Mouse (Mus musculus): ENCODE results near the gene Nkd1. TPM values are rescaled to one million over a fixed set of nuclear protein-coding genes. Genes with fewer than 3 reads are reported as not detected.

The Nkd1 gene
- polyA plus RNA-seq, 1 experiment from 2014 or later: 14.6 TPM

- H3K9me3 ChIP-seq (replicated peaks): no peaks in the 10 kb centered on the region
- peak overlapping the region; percentile 46; the same call in 1 of the 2 replicates for H3K27ac ChIP-seq
- H3K4me1 ChIP-seq (replicated peaks): peaks cover 57% of the 10 kb centered on the region
- no peaks in the 10 kb centered on the region for H3K27me3 ChIP-seq
- ATAC-seq (replicated peaks; ENCODE audit: insufficient number of reproducible peaks, insufficient read depth, low FRiP score, low read depth): no peak
- H3K36me3 ChIP-seq: no peaks in the 10 kb centered on the region
- no peak overlapping the region for H3K4me3 ChIP-seq
- H3K9ac ChIP-seq: no peak overlapping the region
- 51% methylated on average over 7 of the region's 7 CpGs for WGBS
- no peak overlapping the region for H3K4me2 ChIP-seq
These were observed 58.1 kb downstream of the Nkd1 start for GRCm38 (mm10) chr8:88579246-88579645.

DNA sequence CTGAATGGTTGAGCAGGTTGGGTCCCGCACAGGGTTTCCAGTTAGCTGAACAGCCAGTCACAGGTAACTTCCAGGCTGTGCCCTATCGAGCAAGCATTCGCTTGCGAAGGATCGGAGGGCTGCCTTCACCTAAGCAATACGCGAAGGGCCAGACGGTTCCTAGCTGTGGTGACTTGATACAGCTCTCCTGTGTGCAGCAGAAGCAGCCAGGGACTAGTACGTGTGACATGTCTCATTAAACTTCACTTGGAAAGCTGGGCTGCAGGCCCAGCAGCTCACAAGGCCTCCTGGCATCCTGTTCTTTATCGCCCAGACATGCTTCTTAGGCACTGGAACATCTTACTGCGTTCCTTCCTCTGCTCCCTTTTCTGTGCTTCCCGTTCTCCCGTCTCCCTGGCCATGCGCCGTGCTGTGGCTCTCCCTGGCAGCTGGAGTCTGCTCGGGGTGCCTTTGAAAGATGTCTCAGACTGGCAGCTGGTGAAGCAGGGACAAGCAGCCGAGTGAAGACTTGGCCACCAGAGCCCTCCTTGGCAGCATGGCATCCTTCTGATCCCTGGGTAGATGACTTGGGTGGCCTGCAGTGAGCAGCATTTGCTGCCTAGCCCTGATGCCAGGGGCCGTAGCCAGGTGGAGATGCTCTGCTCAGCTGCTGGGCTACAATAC lies 58.6 kb downstream of the Nkd1 start:
- H3K9ac ChIP-seq: no peak overlapping the region
- H3K4me3 ChIP-seq: no peak overlapping the region
- H3K9me3 ChIP-seq (replicated peaks): no peaks in the 10 kb centered on the region
- no peak overlapping the region for H3K4me2 ChIP-seq
- H3K27me3 ChIP-seq: no peaks in the 10 kb centered on the region
- ATAC-seq (replicated peaks; ENCODE audit: insufficient number of reproducible peaks, insufficient read depth, low FRiP score, low read depth): no peak
- WGBS: 65% methylated on average over 18 of the region's 18 CpGs
- H3K36me3 ChIP-seq: no peaks in the 10 kb centered on the region
- H3K27ac ChIP-seq: peak overlapping the region; percentile 46
- peaks cover 54% of the 10 kb centered on the region for H3K4me1 ChIP-seq (replicated peaks)

DNA sequence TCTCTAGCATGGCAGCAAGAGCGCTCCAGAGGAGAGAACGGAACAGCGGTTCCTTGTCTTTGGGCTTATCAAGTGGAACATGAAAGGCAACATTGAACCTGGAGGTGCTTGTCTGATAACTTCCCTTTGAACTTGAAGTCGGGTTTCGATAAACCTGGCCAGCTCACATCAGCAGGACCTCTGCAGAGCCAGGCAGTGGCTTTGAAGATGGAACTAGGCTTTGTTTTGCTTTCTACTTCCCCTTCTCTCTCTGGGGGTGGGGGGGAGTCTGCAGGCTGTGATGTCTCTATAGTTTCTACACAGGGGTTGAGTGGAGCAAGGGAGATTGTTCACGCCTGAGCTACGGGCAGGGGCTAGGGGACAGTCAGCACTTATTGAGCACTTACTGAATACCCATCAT lies 59.6 kb downstream of the Nkd1 start:
- Histone ChIP-seq H3K9me3 (replicated peaks) (no peaks in the 10 kb centered on the region), H3K36me3 (no peaks in the 10 kb centered on the region), H3K4me2 (no peak overlapping the region), H3K4me1 (replicated peaks) (peaks cover 44% of the 10 kb centered on the region), H3K4me3 (no peak overlapping the region), H3K27ac (no peak overlapping the region), H3K9ac (no peak overlapping the region), H3K27me3 (no peaks in the 10 kb centered on the region)
- no peak for ATAC-seq (replicated peaks; ENCODE audit: insufficient number of reproducible peaks, insufficient read depth, low FRiP score, low read depth)
- 55% methylated on average over 7 of the region's 7 CpGs for WGBS

- Histone ChIP-seq H3K27me3 (no peaks in the 10 kb centered on the region), H3K27ac (no peak overlapping the region), H3K9ac (no peak overlapping the region), H3K4me1 (replicated peaks) (peaks cover 18% of the 10 kb centered on the region), H3K9me3 (replicated peaks) (no peaks in the 10 kb centered on the region), H3K4me2 (no peak overlapping the region), H3K4me3 (no peak overlapping the region), H3K36me3 (no peaks in the 10 kb centered on the region)
- no peak for ATAC-seq (replicated peaks; ENCODE audit: insufficient number of reproducible peaks, insufficient read depth, low FRiP score, low read depth)
- WGBS: 73% methylated on average over 3 of the region's 3 CpGs
These were observed 62.7 kb downstream of the Nkd1 start for GRCm38 (mm10) chr8:88583863-88584262.

DNA sequence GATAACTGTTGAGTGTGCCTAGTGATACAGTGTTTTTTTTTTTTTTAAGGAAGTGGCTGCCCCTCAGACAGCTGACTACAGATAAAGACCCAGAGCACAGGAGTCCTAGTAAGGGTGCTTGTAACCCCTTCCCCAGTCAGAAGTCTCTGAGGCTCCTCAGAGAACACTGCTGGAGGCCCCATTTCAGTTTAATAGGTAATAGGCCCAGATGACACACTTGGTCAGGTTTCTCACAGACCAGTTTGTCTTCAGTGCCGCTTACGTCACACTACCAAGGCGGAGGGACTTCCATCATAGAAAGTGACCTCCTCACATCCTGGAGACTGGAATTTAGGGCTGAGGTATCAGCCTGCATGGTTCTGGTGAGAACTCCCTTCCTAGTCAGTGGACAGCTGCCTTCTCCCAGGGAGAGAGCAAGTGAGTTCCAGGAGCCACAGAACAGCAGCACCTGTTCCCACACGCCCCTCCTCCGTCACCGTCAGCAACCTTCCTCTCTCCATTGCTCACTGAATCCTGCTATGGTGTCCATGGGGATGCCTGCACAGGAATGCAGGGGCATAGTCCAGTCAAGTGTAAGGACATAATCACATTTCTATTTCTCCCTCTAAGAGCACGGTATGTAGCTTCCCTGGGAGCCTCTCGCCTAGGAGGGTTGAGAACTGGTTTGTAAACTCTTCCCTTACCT lies 67.2 kb downstream of the Nkd1 start:
- H3K4me2 ChIP-seq: no peak overlapping the region
- no peaks in the 10 kb centered on the region for H3K36me3 ChIP-seq
- no peak for ATAC-seq (replicated peaks; ENCODE audit: insufficient number of reproducible peaks, insufficient read depth, low FRiP score, low read depth)
- H3K27ac ChIP-seq: no peak overlapping the region
- WGBS: 82% methylated on average over 8 of the region's 8 CpGs
- H3K4me1 ChIP-seq (replicated peaks): peaks cover 17% of the 10 kb centered on the region; the same call in 1 of the 2 replicates
- no peak overlapping the region for H3K4me3 ChIP-seq
- no peaks in the 10 kb centered on the region for H3K9me3 ChIP-seq (replicated peaks)
- H3K9ac ChIP-seq: no peak overlapping the region
- H3K27me3 ChIP-seq: no peaks in the 10 kb centered on the region

DNA sequence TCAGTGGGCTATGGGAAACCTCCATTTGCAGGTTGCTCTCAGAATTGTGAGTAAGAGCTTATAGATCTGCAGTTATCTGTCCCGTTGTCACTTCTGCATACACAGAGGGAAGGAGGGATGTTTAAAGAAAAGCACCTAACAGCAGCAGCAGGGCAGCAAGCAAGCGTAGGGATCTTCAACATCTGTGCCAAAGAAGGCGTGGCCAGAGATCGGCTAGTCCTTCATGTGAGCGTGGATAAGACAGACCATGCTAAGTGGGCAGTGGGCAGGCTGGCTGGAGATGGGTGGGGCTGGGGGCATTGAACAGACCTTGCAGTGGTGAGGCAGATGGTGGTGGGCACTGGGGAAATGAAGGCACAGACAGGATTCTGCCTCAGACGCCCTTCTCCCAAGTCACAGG lies 69.1 kb downstream of the Nkd1 start:
- no peak overlapping the region for H3K4me3 ChIP-seq
- H3K27ac ChIP-seq: no peak overlapping the region
- H3K4me2 ChIP-seq: no peak overlapping the region
- H3K9ac ChIP-seq: no peak overlapping the region
- no peaks in the 10 kb centered on the region for H3K9me3 ChIP-seq (replicated peaks)
- 51% methylated on average over 6 of the region's 6 CpGs for WGBS
- no peak for ATAC-seq (replicated peaks; ENCODE audit: insufficient number of reproducible peaks, insufficient read depth, low FRiP score, low read depth)
- H3K36me3 ChIP-seq: no peaks in the 10 kb centered on the region
- peaks cover 16% of the 10 kb centered on the region for H3K4me1 ChIP-seq (replicated peaks)
- no peaks in the 10 kb centered on the region for H3K27me3 ChIP-seq

GRCm38 (mm10) chr8:88593947-88594346 lies 72.8 kb downstream of the Nkd1 start:
- H3K9ac ChIP-seq: no peak overlapping the region
- H3K4me1 ChIP-seq (replicated peaks): peaks cover 16% of the 10 kb centered on the region
- WGBS: 100% methylated on average over 1 of the region's 1 CpGs
- no peak for ATAC-seq (replicated peaks; ENCODE audit: insufficient number of reproducible peaks, insufficient read depth, low FRiP score, low read depth)
- no peak overlapping the region for H3K4me3 ChIP-seq
- no peak overlapping the region for H3K4me2 ChIP-seq
- H3K9me3 ChIP-seq (replicated peaks): no peaks in the 10 kb centered on the region
- H3K36me3 ChIP-seq: no peaks in the 10 kb centered on the region
- H3K27ac ChIP-seq: no peak overlapping the region
- no peaks in the 10 kb centered on the region for H3K27me3 ChIP-seq

DNA sequence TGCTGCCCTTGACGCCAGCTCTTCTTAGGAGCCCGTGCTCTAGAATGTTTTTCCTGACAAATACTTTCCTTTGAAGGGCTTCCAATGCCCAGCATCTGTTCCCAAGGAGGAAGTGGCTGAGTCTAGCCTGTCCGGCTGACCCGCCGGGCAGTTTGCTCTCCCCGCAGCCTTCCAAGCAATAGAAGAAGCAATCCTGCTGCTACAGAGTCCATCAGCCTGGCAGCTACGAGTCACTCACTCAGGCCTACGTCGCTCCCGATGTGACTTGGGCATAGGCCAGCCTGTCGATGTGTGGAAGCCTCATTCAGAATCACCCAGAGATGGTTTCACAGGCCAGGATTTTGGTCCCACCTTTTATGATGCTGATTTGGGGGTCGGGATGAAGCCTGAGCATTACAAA lies 74.9 kb downstream of the Nkd1 start:
- H3K27ac ChIP-seq: no peak overlapping the region
- no peaks in the 10 kb centered on the region for H3K27me3 ChIP-seq
- ATAC-seq (replicated peaks; ENCODE audit: insufficient number of reproducible peaks, insufficient read depth, low FRiP score, low read depth): no peak
- peaks cover 8% of the 10 kb centered on the region for H3K4me1 ChIP-seq (replicated peaks)
- H3K9me3 ChIP-seq (replicated peaks): no peaks in the 10 kb centered on the region
- H3K36me3 ChIP-seq: no peaks in the 10 kb centered on the region
- no peak overlapping the region for H3K4me2 ChIP-seq
- WGBS: 76% methylated on average over 12 of the region's 12 CpGs
- no peak overlapping the region for H3K4me3 ChIP-seq
- H3K9ac ChIP-seq: no peak overlapping the region

DNA sequence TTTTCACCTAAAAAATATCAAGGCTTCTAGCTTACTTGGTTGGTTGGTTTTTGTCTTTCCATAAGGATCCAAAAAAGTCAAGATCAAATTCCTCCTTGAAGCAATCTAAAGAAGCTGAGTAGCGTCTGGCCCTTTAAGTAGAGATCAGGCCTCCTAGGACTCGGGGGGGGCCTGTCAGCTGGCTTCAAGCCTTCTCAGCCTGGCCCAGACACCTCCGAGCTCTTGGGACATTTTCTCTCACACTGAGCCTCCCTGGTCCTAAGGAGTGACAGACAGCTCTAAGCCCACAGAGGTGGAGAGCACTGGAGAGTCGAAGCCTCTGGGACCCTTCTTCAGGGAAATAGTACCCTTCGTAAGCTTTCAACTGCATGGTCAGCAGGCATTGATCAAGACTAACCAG lies 77.4 kb downstream of the Nkd1 start:
- whole genome bisulfite sequencing: 54% methylated on average over 5 of the region's 5 CpGs
- Histone ChIP-seq H3K9ac (no peak overlapping the region), H3K9me3 (replicated peaks) (0 out of 2 replicates have a peak, but pooled peaks cover 3% of the 10 kb centered on the region), H3K4me2 (no peak overlapping the region), H3K4me3 (no peak overlapping the region), H3K27me3 (no peaks in the 10 kb centered on the region), H3K36me3 (no peaks in the 10 kb centered on the region), H3K27ac (no peak overlapping the region), H3K4me1 (replicated peaks) (peaks cover 3% of the 10 kb centered on the region)
- ATAC-seq (replicated peaks; ENCODE audit: insufficient number of reproducible peaks, insufficient read depth, low FRiP score, low read depth): no peak

DNA sequence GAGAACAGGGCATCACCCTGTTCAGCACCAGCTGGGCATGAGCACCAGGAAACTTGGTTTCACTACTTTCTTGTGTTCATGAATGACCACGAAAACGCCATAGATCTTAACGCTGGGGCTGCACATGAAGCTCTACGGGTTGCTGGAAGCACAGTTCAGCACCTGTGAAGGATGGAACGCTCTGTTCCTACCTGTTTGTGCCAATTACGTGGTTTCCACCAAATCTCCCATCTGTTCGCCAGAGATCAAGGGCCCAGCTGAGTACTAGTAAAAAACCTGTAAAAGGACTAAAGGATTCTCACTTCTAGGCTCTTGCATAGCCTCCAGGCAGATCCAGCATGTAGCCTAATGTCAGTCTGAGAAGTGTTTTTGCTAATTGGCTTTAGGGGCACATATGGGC lies 78.3 kb downstream of the Nkd1 start:
- H3K4me2 ChIP-seq: no peak overlapping the region
- no peak overlapping the region for H3K9ac ChIP-seq
- 84% methylated on average over 7 of the region's 7 CpGs for WGBS
- ATAC-seq (replicated peaks; ENCODE audit: insufficient number of reproducible peaks, insufficient read depth, low FRiP score, low read depth): no peak
- no peaks in the 10 kb centered on the region for H3K27me3 ChIP-seq
- H3K36me3 ChIP-seq: no peaks in the 10 kb centered on the region
- H3K27ac ChIP-seq: no peak overlapping the region
- 0 out of 2 replicates have a peak, but pooled peaks cover 3% of the 10 kb centered on the region for H3K9me3 ChIP-seq (replicated peaks)
- peaks cover 7% of the 10 kb centered on the region for H3K4me1 ChIP-seq (replicated peaks)
- no peak overlapping the region for H3K4me3 ChIP-seq

DNA sequence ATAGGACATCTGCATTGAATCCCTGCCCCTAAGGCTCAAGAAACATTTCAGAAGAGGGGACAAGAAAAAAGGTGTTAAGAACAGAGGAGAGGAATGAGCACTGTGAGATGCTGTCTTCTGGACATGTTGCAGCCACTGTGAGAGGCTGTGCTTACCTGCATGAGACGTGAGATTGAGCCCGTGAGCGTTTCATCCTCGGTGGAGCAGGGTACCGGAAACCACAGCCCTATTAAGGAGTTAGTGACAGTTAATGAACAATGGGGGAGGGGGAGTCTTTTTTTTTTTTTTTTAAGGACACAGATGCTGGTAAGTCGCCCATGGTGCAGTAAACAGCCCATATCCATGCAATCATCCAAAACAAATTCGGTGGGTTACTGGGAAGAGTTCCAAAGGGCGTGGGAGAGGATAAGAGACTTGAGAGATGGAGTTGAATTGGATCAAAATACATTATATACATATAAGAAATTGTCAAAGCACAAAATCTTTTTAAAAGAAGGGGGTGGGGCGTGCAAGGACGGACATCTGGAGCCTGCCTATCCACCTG lies 82.4 kb downstream of the Nkd1 start:
- H3K27ac ChIP-seq: no peak overlapping the region
- H3K4me3 ChIP-seq: peak overlapping the region; percentile 25; the same call in 1 of the 2 replicates
- H3K9ac ChIP-seq: no peak overlapping the region
- H3K4me2 ChIP-seq: peak overlapping the region; percentile 56
- no peaks in the 10 kb centered on the region for H3K27me3 ChIP-seq
- ATAC-seq (replicated peaks; ENCODE audit: insufficient number of reproducible peaks, insufficient read depth, low FRiP score, low read depth): peak; percentile 12; the same call in 1 of the 2 replicates
- H3K4me1 ChIP-seq (replicated peaks): peaks cover 16% of the 10 kb centered on the region
- H3K36me3 ChIP-seq: no peaks in the 10 kb centered on the region
- 27% methylated on average over 10 of the region's 10 CpGs for WGBS
- 0 out of 2 replicates have a peak, but pooled peaks cover 3% of the 10 kb centered on the region for H3K9me3 ChIP-seq (replicated peaks)
